Mouse (Mus musculus) cortical plate, adult 2 months (tissue): ENCODE data around the gene Spock1.

Experiments used
- CTCF ChIP-seq: fragments of 200-500 bp; IDR thresholded peaks from 2 replicates; pipeline ENCODE4 v1.5.1; 2011; ENCODE audit warnings: mild to moderate bottlenecking, control low read depth, low read length; ENCODE audit not compliant: insufficient read depth; ENCODE audit errors: extremely low read depth
- POLR2A ChIP-seq: fragments of 200-500 bp; IDR thresholded peaks from 2 replicates; pipeline ENCODE4 v1.6.1; 2011; ENCODE audit warnings: mild to moderate bottlenecking, low read length, control low read depth; ENCODE audit not compliant: insufficient read depth; ENCODE audit errors: extremely low read depth

DNA sequence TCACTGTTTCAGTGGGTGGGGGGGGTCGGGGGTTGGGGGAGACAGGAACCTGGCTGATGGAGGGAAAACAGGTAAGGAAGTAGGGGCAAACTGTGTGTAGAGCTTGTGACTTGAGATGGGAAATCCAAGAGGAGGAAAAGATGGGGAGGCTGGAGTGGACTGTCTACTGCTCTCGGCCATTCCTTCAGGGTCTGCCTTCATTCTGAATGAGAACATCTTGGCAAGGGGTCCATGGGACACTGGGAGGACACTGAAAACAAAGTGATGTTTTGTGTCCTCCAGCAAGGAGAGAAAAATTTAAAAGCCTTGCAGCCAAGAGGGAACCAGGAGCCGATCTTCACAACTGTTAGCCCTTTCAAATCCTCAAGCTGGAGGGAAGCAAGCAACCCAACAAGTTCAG is 463.2 kb downstream of the Spock1 start:
- no peak for TF ChIP-seq CTCF
- TF ChIP-seq POLR2A: no peak
